Mouse (Mus musculus) B cell, adult 2 months (primary cell): ENCODE data around the gene Sod1.
"Not testable (repeated sequence)": the region's sequence is repeated elsewhere in the genome, so short reads cannot be mapped to it uniquely, and the experiment has no call there.

Source experiments
- DNase-seq, 2 experiments: peaks; one replicate each; pipeline ENCODE4 v3.0.0; 2022

Sod1 gene

DNA sequence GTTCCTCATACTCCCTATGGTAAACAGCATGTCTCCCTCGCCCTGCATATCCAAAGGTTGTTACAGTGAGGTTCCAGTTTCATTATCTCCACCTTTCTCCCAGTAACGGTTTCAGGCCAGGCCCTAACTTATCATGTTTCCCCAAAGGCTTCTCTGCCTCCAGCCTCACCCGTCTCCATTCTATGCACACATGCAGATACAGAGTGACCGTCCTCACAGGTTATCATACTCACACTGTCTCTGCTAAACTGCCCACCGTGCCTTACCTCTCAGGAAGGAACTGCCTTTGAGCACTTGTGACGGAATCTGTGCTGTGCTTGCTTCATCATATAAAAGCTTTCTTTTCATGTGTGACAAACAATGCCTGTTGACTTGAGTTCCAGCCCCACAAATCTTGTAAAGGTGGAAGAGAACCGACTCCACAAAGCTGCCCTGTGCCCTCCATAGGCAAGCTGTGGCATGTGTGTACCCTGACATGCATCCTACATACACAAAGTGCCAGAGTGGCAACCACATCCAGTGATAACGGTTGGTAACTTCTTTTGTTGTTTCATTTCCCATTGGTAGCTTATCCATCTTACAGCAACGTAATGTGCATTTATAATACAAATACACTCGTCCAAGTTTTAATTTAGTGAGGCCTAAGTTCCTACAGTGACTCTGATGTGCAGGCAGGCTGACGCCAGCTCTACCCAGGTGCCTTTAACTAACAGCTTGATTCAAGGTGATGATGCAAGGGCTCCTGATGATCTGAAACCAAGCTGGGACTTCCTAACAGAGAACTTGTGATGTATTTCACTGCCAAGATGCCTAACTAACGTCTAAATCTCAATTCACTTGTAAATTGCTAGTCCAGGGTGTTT is 6.8 kb upstream of the Sod1 start:
- no peak for DNase-seq

DNA sequence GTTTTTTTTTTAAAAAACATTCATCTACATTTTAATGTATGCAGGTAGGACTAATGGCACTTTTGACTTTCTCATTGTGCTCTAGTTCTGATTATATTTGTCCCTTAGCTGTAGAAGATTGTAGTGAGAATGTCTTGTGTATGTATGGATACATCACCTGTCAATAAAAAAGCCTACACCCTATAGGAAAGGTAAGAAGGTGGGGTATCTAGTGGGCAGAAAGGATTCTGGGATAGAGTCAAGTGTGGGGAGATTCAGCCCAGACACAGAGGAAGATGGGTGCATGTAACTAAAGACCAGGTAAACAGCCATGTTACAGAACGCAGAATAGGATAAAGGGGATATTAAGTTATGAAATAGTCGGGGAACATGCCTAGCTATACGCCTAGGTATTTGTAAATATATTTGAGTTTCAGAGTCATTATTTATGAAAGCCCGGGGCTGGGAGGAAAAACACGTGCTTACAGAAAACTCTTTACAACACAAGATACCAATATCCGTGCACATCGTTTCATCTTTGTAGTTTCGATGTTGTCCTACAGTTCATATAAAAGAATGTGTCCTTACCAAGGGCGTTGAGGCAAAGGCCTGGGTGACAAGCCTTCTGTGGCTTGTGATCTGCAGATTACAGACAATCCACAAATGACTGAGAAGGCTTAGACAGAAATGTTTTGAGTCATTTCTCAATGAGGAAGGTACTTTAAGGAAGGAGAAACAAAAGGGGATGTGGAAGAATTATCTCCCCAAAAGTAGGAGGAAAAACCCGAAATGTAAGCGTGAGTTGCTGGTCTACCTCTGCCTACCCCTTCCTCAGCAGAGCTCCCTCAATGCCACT is 5.6 kb upstream of the Sod1 start:
- no peak for DNase-seq

DNA sequence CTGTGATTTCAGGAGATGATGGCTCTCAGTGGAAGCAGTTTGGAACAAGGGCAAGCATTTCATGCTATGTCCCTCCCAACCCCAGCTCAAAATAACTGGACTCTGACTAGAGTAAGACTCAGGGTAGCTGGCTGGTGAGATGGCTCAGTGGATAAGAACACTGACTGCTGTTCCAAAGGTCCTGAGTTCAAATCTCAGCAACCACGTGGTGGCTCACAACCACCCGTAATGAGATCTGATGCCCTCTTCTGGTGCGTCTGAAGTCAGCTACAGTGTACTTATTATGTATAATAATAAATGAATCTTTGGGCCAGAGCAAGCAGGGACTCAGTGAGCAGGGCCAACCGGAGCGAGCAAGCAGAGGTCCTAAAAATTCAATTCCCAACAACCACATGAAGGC is 4.7 kb upstream of the Sod1 start:
- not testable (repeated sequence) for DNase-seq

DNA sequence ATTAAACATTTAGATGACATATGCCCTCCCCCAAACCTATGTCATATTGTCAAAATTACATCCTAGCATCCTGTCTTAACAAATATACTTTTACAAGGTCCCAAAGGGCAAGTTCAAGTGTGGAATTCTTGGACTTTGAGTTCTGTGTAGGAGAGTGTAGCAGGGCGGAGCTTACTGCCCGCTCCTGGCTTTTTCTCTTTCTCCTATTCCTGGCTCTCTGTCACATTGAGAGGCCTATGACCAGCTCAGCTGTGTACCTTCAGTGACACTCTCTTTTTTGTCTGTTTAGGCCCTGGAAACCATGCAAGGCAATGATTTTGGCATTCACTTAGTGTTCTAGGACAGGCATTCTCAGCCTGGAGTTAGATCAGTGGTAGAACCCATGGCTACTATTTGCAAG is 4.1 kb upstream of the Sod1 start:
- DNase-seq = no peak

DNA sequence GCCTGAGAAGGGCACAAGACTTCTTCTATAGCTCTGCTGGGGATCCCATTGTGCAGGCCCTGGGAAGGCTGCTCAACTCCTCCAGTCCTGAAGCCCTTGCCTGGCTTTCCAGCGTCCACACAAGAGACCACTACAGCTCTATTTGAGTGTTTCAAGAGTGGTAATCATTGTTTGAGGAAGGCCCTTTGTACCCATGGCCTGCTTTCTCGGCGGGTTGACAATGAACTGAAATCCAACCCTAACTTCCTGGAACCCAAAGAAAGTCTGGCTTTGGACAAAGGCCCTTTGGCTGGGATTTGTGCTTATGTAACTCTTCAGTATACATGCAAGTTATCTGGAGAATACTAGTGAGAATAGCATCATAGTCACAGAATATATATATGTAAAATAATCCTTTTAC is 3.2 kb upstream of the Sod1 start:
- no peak for DNase-seq

DNA sequence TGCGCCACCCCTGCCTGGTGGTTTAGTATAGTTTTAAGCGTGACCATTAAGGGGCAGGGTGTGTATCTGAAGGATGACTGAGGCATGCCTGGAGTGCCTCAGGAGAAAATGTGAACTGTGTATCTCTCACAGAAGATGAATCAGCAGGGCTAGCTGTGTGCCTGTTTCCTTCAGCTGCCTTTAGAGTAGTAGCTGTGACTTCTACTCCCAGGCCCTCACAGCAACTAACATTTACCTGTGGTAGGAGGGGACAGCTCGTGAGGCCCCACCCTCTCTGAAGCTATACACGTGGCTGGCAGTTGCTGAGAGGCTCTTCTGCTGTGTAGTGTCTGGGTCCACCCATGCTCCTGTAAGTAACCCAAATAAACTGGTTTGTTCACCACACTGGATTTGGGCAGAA is 2.6 kb upstream of the Sod1 start:
- no peak for DNase-seq

DNA sequence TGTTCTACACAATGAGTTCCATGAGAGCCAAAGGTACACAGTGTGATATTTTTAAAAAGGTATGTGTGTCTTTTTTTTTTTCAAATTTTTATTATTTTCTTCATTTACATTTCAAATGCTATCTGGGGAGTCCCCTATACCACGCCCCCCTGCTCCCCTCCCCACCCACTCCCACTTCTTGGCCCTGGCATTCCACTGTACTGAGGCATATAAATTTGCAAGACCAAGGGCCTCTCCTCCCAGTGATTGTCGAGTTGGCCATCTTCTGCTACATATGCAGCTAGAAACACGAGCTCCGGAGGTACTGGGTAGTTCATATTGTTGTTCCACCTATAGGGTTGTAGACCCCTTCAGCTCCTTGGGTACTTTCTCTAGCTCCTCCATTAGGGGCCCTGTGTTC is 1.1 kb upstream of the Sod1 start:
- DNase-seq = not testable (repeated sequence)

DNA sequence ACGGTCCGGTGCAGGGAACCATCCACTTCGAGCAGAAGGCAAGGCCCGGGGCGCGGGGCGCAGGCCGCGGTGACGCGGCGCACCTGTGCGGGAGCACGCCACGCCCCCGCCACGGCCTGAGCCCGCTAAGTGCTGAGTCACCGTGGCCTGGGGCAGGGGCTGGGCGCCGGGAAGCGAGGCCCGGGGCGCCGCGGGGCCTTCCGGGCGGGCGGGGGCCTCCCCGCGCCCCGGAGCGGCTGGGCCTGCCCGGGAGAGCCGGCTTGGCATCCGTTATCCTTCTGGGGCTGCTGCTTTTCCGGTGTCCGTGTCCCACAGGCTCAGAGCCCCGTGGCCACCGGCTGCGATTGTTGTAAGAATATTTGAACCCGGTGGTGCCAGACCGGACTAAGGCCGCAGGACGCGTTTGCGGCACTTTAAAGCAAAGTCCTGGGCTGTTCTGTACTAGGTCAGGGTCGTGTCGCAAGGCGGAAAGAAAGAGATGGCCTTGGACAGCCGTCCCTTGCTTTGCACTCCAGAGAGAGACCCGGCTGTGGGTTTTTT is 408 bp downstream of the Sod1 start:
- DNase-seq = no peak

DNA sequence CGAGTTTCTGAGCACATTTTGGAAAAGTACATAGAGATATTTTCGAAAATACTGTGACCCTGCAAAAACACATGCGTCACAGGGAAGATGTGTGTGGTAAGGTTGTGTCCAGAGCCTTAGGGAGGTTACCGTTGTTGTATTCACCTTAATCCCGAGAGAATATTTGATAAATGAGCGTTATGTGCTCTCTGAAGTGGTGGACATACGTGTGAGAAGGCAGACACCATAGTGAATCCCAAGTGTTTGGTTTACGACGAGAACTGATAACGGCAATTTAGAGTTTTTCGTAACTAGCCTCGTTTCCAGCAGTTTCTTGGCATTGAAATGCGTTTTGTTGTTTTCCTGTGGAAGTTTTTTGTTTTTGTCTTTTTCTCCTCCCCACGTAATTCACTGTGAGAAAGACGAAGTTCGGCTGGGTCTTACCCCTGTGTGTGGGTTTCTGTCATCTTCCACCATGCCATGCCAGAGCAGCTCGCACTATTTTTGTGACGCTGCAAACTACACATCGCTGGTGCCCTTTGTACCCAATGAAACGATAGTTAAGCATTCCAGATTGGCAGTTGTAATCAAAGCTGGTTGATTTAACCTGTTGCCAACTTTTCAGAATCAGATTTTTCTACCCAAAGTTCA is 1.0 kb downstream of the Sod1 start:
- peak; percentile 17 to 18 for DNase-seq

DNA sequence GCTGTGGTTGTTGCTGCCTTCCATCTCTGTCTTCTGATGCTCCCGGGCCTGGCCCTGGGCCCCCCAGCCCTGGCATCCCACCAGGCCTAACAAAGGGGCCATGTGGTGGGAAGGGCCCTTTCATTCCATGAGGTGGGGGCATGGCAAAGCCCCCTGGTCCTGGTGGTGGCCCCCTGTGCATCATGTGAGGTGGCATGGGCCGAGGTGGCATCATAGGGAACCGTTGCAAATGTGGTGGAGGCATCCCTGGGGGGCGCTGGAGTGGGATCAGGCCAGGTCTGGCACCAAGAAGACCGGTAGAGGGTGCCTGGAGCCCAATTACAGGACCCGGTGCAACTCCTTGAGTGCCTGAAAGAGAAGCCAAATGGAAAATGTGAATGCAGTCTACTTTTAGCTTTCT is 9.3 kb downstream of the Sod1 start:
- no peak for DNase-seq

DNA sequence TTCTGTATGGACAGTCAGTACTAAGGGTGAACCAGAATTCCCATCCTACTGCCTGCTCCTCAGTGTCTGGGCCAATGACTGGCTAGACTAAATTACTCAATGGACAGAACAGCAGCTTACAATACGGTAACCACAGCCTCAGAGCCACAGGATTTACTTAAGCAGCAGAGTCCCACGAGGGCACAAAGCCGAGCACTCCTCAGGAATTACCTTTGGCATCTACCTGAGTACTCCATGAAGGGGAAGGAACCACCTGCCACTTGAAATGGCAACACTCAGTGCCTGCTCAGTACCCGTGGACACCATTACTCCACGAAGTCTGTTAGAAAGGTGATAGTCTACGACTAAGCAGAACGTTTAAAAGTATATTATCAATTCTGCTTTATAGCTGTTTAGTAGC is 10.7 kb downstream of the Sod1 start:
- DNase-seq = no peak

DNA sequence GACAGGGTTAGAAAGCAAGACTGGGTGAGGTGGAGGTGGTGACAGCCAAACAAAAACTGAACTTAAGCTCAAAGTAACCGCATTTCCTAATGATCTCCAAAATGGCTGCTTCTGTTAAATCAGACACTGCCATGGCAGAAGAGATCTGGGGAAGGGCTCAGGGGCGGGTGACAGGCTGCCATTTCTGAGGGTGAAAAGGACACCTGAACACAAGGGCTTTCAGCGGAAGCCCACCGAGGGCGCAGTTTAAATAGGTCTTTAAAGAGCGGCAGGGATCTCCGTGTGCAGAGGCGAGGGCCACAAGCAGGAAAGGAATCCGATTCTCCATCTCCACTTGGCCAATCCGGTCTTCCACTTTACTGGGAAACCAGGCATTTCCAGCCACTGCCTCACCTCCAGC is 13.1 kb downstream of the Sod1 start:
- DNase-seq = no peak

DNA sequence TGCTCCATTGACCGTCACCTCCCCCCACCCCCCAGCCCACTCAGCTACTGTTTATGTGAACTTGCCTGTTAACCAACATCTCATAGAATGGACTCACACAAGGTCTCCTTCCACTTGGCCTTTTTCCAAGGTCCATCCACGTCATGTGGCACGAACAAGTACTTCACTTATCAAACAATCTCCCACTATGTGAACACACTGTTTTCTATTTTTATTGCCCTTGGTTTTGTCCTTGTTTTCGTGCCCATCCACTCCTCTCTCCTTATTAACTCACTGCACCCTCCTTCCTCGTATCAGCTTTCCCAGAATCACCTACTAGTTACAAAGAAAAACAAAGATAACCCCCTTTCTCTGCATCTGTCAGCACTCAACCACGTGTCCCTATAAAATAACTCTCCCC is 14.1 kb downstream of the Sod1 start:
- DNase-seq = no peak

DNA sequence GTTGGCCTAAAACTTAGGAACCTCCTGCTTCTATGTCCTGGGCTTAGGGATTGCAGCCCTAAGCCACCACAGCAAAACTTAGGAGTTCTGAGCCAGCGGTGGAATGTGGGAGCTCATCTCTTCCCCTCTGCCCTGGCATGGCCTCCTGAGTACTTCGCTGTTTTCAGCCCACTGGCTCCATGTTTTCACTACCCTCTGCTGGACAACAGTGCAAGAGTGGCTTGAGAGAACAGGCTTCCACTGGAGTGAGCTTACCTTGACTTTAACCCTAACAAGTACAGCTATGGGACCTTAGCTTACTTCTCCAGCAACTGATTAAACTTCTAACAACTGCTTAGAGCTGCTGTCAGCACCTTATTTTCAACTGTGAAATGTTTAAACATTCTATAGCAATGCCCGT is 14.6 kb downstream of the Sod1 start:
- no peak for DNase-seq

DNA sequence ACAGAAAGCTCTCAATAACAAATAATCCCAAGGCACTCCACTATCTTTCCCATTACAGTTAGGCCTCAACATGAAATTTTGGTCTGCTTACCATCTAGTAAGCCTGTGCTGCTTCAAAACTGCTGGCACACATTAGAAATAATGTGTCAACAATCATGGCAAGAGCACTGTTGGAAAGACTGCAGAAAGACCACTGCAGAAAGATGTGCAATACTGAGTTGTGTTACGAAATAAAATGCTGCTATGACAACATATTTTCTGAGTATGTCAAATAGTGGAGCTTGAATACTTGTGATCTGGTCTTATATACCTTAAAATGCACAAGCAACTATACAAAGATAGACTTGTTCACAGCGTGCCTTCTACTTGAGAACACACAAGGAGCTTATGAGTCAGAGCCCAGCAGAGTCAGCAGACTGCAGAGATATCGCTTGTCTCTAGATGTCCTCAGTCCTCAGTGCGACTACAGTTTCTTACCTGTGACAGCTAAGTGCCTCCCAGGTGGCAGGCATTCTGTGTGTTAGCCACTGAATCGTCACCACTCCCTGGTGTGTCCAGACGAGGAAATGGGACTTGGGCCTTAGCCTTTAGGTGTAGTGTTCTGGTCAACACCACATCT is 18.7 kb downstream of the Sod1 start:
- no peak for DNase-seq

DNA sequence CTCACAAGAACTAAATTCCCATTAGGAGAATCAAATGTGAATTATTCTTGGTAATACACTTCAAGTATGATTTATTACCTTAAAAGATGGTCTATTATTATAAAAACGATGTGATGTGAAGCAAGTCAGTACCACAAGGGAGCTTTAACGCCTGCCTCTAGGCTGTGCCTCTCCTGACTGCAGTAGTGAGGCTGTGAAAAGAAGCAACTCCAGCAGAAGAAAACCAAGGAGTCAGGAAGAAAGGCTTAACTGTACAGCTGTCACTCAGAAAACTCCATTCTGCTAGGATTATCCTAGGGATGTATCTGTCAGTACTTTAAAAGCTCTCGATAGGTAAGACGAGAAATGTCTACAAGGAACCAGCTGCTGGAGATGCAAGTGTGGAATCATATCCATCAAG is 21.3 kb downstream of the Sod1 start:
- DNase-seq = no peak

DNA sequence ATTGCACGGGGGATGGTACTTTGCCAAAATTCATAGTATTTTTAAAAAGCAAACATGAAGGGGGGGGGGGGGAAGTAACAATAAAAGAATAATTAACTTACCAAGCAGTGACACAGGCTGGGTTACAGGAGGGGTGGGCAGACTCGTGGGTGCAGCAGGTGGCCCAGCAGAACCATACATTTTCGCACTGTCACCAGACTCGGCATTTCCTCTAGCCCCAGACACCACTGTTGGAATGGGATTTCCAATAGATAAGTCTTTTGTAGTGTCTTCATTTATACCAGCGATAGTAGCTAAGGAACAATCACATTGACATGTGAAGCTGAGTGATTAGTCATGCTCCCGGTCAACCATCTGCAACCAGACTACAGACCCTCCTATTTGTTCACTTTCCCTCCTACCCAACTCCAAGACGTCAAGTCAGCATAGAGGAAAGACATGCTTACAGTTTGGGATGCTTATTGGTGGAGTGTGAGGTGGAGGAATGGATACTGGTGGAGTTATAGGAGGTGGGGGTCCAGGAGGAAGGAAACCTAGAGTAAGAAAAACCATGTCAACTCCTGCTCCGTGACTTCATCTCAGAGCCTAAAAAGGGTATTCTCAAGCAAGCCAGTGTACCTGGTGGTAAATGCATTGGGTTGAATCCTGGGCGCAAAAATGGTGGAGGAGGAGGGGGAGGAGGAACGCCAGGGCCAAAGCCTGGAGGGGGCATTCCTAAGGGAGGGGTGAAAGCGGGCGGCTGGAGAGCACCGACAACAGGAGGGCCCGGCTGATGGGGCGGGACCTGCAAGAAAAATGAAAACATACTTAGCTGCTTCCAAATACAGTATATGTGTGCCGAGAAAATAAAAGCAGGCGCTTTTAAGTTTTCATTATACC is 22.1 kb downstream of the Sod1 start:
- DNase-seq = no peak

DNA sequence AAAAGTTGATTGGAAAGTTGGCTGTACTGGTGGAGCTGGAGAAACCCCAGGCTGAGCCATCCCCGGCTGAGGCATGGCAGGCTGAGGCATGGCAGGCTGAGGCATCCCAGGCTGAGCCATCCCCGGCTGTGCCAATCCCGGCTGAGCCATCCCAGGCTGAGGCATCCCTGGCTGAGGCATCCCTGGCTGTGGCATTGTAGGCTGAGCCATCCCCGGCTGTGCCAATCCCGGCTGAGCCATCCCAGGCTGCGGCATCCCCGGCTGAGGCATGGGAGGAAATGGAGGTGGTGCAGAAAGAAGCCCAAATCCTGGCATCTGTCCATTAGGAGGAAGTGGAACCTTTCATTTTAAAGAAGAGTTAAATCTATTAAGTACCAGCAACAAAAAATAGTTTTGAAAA is 29.5 kb downstream of the Sod1 start:
- DNase-seq = no peak

DNA sequence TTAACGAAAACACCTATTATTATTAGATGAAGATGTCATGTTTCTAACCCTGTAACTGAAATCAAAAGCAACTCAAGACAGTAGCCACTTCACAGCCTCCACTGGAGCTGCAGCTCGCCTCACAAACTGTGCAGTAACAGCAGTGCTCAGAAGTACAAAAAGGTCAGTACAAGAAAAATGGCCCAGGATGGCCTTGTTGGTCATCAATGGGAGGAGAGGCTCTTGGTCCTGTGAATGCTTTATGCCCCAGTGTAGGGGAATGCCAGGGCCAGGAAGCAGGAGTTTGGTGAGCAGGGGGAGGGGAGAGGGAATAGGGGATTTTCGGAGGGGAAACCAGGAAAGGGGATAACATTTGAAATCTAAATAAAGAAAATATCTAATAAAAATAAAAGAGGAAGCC is 30.7 kb downstream of the Sod1 start:
- DNase-seq = not testable (repeated sequence)

DNA sequence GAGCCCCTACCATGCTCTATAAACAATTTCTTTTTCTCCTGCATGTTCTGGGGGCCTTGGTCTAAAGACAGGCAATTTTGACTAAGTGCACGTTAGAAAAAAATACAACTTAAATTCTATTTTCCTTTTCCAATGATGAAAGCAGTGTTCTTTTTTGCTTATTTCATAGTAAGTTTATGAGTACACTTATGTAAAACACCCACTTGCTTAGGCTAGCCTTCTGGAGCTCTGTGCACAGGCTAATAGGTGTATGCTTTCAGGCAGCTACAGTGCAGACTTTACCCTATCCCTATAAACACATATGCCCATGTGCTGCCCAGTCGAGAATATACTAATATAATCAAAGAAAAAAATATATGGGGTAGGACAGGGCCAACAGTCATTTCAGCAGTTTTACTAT is 32.0 kb downstream of the Sod1 start:
- DNase-seq = no peak

DNA sequence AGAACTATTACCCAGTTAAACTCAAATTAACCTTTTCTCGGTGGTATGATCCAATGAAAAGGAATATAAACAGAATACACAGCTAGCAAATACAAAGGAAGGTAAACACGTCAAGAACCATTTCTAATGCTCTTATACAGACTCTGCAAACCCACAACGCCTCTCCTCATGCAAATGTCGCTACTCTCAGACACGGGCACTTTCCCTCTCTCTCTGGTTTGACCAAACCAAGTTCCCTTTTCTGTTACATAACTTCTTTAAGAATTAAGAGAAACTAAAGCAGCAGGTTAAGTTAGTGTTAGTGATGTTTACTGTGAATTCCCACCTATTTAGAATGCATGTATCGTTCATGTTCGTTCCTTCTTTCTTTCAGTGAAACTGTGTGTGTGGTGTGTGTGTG is 38.4 kb downstream of the Sod1 start:
- peak in 1 of 2 experiments; percentile 30 for DNase-seq

DNA sequence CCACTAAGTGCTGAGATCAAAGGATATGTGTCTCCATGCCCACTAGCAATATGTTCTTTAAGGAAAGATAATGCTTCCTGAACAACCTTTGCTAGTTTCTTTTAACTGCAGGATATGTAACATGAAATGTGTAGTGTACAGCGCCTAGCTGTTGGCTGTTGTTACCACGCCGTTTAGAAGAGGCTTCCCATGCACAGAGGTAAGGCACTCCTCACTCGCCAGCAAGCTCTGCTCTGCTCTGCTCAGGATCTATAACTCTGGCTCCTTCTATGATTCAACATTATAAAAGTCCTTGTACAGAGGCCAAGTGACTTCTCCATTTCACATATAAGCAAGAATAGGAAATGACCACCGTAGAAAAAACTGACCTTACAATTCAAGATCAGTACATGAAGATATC is 39.1 kb downstream of the Sod1 start:
- no peak for DNase-seq
